Mouse (Mus musculus): Measurements from ENCODE around the gene Cdc6. TPM values are rescaled to one million over a fixed set of nuclear protein-coding genes. Genes with fewer than 3 reads are reported as not detected.

Gene Cdc6
- polyA plus RNA-seq, 2 experiments = 15.6 to 25.8 TPM

- no peak for ATAC-seq (ENCODE audit: low FRiP score, low read depth)
- Histone ChIP-seq H3K36me3 (ENCODE audit: control insufficient read depth, insufficient read depth, low read length) (peaks cover 4% of the 10 kb centered on the region; the same call in 1 of the 2 replicates), H3K4me1 (ENCODE audit: control insufficient read depth, insufficient read depth, low read length) (peaks cover 66% of the 10 kb centered on the region), H3K27me3 (ENCODE audit: control insufficient read depth, insufficient read depth, low read length) (no peaks in the 10 kb centered on the region), H3K4me2 (replicated peaks; ENCODE audit: low read depth, low read length, severe bottlenecking) (no peak overlapping the region), H3K27ac (replicated peaks; ENCODE audit: low read depth, low read length) (peak overlapping the region; percentile 86), H3K9me3 (ENCODE audit: control insufficient read depth, low read length) (no peaks in the 10 kb centered on the region), H3K4me3 (replicated peaks; ENCODE audit: low read length) (peak overlapping the region; percentile 4; the same call in 1 of the 2 replicates), H3K9ac (ENCODE audit: low read depth, low read length, severe bottlenecking) (no peak overlapping the region)
- DNase-seq (ENCODE audit: low spot score) = no peak
- WGBS = 18% methylated on average over 5 of the region's 5 CpGs
- no peak for TF ChIP-seq POLR2A (IDR thresholded peaks at IDR 0.05; ENCODE audit: borderline replicate concordance, extremely low read depth, insufficient read depth, insufficient read length)
Measured at GRCm38 (mm10) chr11:98924633-98925175, 17.1 kb downstream of the Cdc6 start.

GRCm38 (mm10) chr11:98925265-98925721 lies 17.7 kb downstream of the Cdc6 start:
- H3K4me2 ChIP-seq (replicated peaks; ENCODE audit: low read depth, low read length, severe bottlenecking) = peak overlapping the region; percentile 34
- H3K4me1 ChIP-seq (ENCODE audit: control insufficient read depth, insufficient read depth, low read length) = peaks cover 72% of the 10 kb centered on the region
- no peaks in the 10 kb centered on the region for H3K27me3 ChIP-seq (ENCODE audit: control insufficient read depth, insufficient read depth, low read length)
- ATAC-seq (ENCODE audit: low FRiP score, low read depth) = peak; percentile 12; the same call in 1 of the 2 replicates
- under 1% methylated on average over 10 of the region's 10 CpGs for WGBS
- H3K4me3 ChIP-seq (replicated peaks; ENCODE audit: low read length) = peak overlapping the region; percentile 4; the same call in 1 of the 2 replicates
- H3K36me3 ChIP-seq (ENCODE audit: control insufficient read depth, insufficient read depth, low read length) = peaks cover 4% of the 10 kb centered on the region; the same call in 1 of the 2 replicates
- peak overlapping the region; percentile 86 for H3K27ac ChIP-seq (replicated peaks; ENCODE audit: low read depth, low read length)
- no peak for TF ChIP-seq POLR2A (IDR thresholded peaks at IDR 0.05; ENCODE audit: borderline replicate concordance, extremely low read depth, insufficient read depth, insufficient read length)
- DNase-seq (ENCODE audit: low spot score) = peak; percentile 94
- H3K9me3 ChIP-seq (ENCODE audit: control insufficient read depth, low read length) = no peaks in the 10 kb centered on the region
- H3K9ac ChIP-seq (ENCODE audit: low read depth, low read length, severe bottlenecking) = no peak overlapping the region

GRCm38 (mm10) chr11:98925868-98926311 lies 18.3 kb downstream of the Cdc6 start:
- TF ChIP-seq POLR2A (IDR thresholded peaks at IDR 0.05; ENCODE audit: borderline replicate concordance, extremely low read depth, insufficient read depth, insufficient read length) = no peak
- peak; percentile 81 for DNase-seq (ENCODE audit: low spot score)
- WGBS = 3% methylated on average over 5 of the region's 12 CpGs
- Histone ChIP-seq H3K36me3 (ENCODE audit: control insufficient read depth, insufficient read depth, low read length) (no peaks in the 10 kb centered on the region; the same call in 1 of the 2 replicates), H3K9me3 (ENCODE audit: control insufficient read depth, low read length) (no peaks in the 10 kb centered on the region), H3K4me2 (replicated peaks; ENCODE audit: low read depth, low read length, severe bottlenecking) (peak overlapping the region; percentile 34), H3K27me3 (ENCODE audit: control insufficient read depth, insufficient read depth, low read length) (no peaks in the 10 kb centered on the region), H3K27ac (replicated peaks; ENCODE audit: low read depth, low read length) (peak overlapping the region; percentile 86), H3K9ac (ENCODE audit: low read depth, low read length, severe bottlenecking) (no peak overlapping the region), H3K4me3 (replicated peaks; ENCODE audit: low read length) (peak overlapping the region; percentile 4; the same call in 1 of the 2 replicates), H3K4me1 (ENCODE audit: control insufficient read depth, insufficient read depth, low read length) (peaks cover 78% of the 10 kb centered on the region)
- peak; percentile 28 for ATAC-seq (ENCODE audit: low FRiP score, low read depth)

GRCm38 (mm10) chr11:98926553-98926952 lies 19.0 kb downstream of the Cdc6 start:
- Histone ChIP-seq H3K9ac (ENCODE audit: low read depth, low read length, severe bottlenecking) (no peak overlapping the region), H3K9me3 (ENCODE audit: control insufficient read depth, low read length) (no peaks in the 10 kb centered on the region), H3K4me2 (replicated peaks; ENCODE audit: low read depth, low read length, severe bottlenecking) (0 out of 2 replicates have a peak overlapping the region, but pooled peaks have one; percentile 34), H3K36me3 (ENCODE audit: control insufficient read depth, insufficient read depth, low read length) (no peaks in the 10 kb centered on the region), H3K27me3 (ENCODE audit: control insufficient read depth, insufficient read depth, low read length) (no peaks in the 10 kb centered on the region), H3K4me1 (ENCODE audit: control insufficient read depth, insufficient read depth, low read length) (peaks cover 84% of the 10 kb centered on the region), H3K27ac (replicated peaks; ENCODE audit: low read depth, low read length) (peak overlapping the region; percentile 86), H3K4me3 (replicated peaks; ENCODE audit: low read length) (no peak overlapping the region)
- 54% methylated on average over 7 of the region's 7 CpGs for WGBS
- ATAC-seq (ENCODE audit: low FRiP score, low read depth) = no peak
- no peak for DNase-seq (ENCODE audit: low spot score)
- TF ChIP-seq POLR2A (IDR thresholded peaks at IDR 0.05; ENCODE audit: borderline replicate concordance, extremely low read depth, insufficient read depth, insufficient read length) = no peak

GRCm38 (mm10) chr11:98927438-98928076 lies 20.0 kb downstream of the Cdc6 start, which contains the start of gene Rara:
Gene Rara (plus strand): TSS chr11:98927818.
- Histone ChIP-seq H3K27ac (replicated peaks; ENCODE audit: low read depth, low read length) (peak within 1 kb of the TSS; percentile 86), H3K27me3 (ENCODE audit: control insufficient read depth, insufficient read depth, low read length) (no peaks in the 10 kb centered on the region), H3K36me3 (ENCODE audit: control insufficient read depth, insufficient read depth, low read length) (no peaks in the 10 kb centered on the region), H3K4me1 (ENCODE audit: control insufficient read depth, insufficient read depth, low read length) (peaks cover 87% of the 10 kb centered on the region), H3K9me3 (ENCODE audit: control insufficient read depth, low read length) (no peaks in the 10 kb centered on the region), H3K4me3 (replicated peaks; ENCODE audit: low read length) (peak within 1 kb of the TSS; percentile 66), H3K9ac (ENCODE audit: low read depth, low read length, severe bottlenecking) (peak within 1 kb of the TSS; percentile 72), H3K4me2 (replicated peaks; ENCODE audit: low read depth, low read length, severe bottlenecking) (peak within 1 kb of the TSS; percentile 82)
- 5% methylated on average over 19 of the region's 21 CpGs for WGBS
- no peak for TF ChIP-seq POLR2A (IDR thresholded peaks at IDR 0.05; ENCODE audit: borderline replicate concordance, extremely low read depth, insufficient read depth, insufficient read length)
- DNase-seq (ENCODE audit: low spot score) (peak; percentile 69), ATAC-seq (ENCODE audit: low FRiP score, low read depth) (no peak)
